Mouse (Mus musculus): ENCODE measurements at regions not wholly inside any gene's neighbourhood (a gene's known extent, or its start where the extent isn't known, plus 50 kb on each side); places are given as distances from the start of the nearest gene placed in this dataset.

- TF ChIP-seq CTCF (IDR thresholded peaks at IDR 0.05; ENCODE audit: extremely low read depth, insufficient read depth, low read length), result no peak
- TF ChIP-seq POLR2A (IDR thresholded peaks at IDR 0.05; ENCODE audit: extremely low read depth, insufficient read depth, low read length), result no peak
- H3K4me3 ChIP-seq (ENCODE audit: insufficient read depth, low read length), result no peak overlapping the region
- H3K27ac ChIP-seq (ENCODE audit: insufficient read depth, low read length), result no peak overlapping the region
- no peaks in the 10 kb centered on the region for H3K4me1 ChIP-seq (ENCODE audit: control insufficient read depth, insufficient read depth, low read length)
These were observed 70.9 kb upstream of the Mark1 start for GRCm38 (mm10) chr1:185070062-185070852.

- Histone ChIP-seq H3K4me3 (ENCODE audit: insufficient read depth, low read length) (no peak overlapping the region), H3K4me1 (ENCODE audit: control insufficient read depth, insufficient read depth, low read length) (no peaks in the 10 kb centered on the region), H3K27ac (ENCODE audit: insufficient read depth, low read length) (no peak overlapping the region)
- no peak for TF ChIP-seq CTCF (IDR thresholded peaks at IDR 0.05; ENCODE audit: extremely low read depth, insufficient read depth, low read length)
- TF ChIP-seq POLR2A (IDR thresholded peaks at IDR 0.05; ENCODE audit: extremely low read depth, insufficient read depth, low read length), result no peak
These were observed 68.8 kb upstream of the Mark1 start for GRCm38 (mm10) chr1:185068136-185068535.

DNA sequence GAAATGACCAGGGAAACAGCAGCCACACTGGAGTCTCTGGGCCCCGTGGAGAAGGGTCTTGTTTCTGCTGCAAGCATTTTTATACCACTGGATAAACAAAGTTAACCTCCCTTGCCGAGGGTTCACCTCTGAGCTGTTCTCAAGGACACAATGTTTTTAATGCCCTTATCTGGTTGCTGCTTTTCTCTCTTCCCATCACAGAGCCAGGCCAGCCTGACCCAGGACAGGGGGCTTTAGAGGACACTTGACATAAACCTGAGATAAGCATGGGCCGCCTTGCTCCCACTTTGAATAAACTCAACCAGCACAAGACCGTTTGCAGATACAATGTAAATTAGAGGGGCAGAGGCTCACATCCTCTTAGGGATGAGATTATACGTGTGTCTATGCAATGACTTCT, 68.3 kb upstream of the Mark1 start:
- Histone ChIP-seq H3K4me1 (ENCODE audit: control insufficient read depth, insufficient read depth, low read length) (no peaks in the 10 kb centered on the region), H3K4me3 (ENCODE audit: insufficient read depth, low read length) (no peak overlapping the region), H3K27ac (ENCODE audit: insufficient read depth, low read length) (no peak overlapping the region)
- TF ChIP-seq POLR2A (IDR thresholded peaks at IDR 0.05; ENCODE audit: extremely low read depth, insufficient read depth, low read length) (no peak), CTCF (IDR thresholded peaks at IDR 0.05; ENCODE audit: extremely low read depth, insufficient read depth, low read length) (no peak)

- Histone ChIP-seq H3K4me1 (ENCODE audit: control insufficient read depth, insufficient read depth, low read length) (no peaks in the 10 kb centered on the region), H3K27ac (ENCODE audit: insufficient read depth, low read length) (no peak overlapping the region), H3K4me3 (ENCODE audit: insufficient read depth, low read length) (no peak overlapping the region)
- no peak for TF ChIP-seq CTCF (IDR thresholded peaks at IDR 0.05; ENCODE audit: extremely low read depth, insufficient read depth, low read length)
- no peak for TF ChIP-seq POLR2A (IDR thresholded peaks at IDR 0.05; ENCODE audit: extremely low read depth, insufficient read depth, low read length)
These were observed 65.7 kb upstream of the Mark1 start for GRCm38 (mm10) chr1:185065056-185065455.

DNA sequence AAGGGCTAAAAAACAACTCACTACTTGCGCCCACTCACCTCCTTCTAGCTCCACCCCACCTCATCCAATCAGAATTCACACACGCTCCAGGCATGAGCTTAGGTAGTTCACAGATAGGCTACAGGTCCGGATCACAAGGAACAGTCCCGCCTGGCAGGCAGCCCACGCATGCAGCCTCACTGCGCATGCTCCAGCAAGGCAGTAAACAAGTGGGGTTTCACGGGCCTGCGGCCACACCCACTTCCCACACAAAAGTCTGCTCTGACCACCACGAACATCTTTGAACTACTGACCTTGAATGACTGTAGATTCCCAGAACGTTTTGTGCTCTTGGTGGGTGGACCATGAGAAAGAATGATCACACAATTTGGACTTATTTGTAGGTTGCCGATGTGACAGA, 62.7 kb upstream of the Mark1 start:
- Histone ChIP-seq H3K27ac (ENCODE audit: insufficient read depth, low read length) (no peak overlapping the region), H3K4me1 (ENCODE audit: control insufficient read depth, insufficient read depth, low read length) (no peaks in the 10 kb centered on the region), H3K4me3 (ENCODE audit: insufficient read depth, low read length) (no peak overlapping the region)
- TF ChIP-seq POLR2A (IDR thresholded peaks at IDR 0.05; ENCODE audit: extremely low read depth, insufficient read depth, low read length), result no peak
- no peak for TF ChIP-seq CTCF (IDR thresholded peaks at IDR 0.05; ENCODE audit: extremely low read depth, insufficient read depth, low read length)

- no peak overlapping the region for H3K4me3 ChIP-seq (ENCODE audit: insufficient read depth, low read length)
- no peaks in the 10 kb centered on the region for H3K4me1 ChIP-seq (ENCODE audit: control insufficient read depth, insufficient read depth, low read length)
- no peak for TF ChIP-seq CTCF (IDR thresholded peaks at IDR 0.05; ENCODE audit: extremely low read depth, insufficient read depth, low read length)
- TF ChIP-seq POLR2A (IDR thresholded peaks at IDR 0.05; ENCODE audit: extremely low read depth, insufficient read depth, low read length), result no peak
- H3K27ac ChIP-seq (ENCODE audit: insufficient read depth, low read length), result no peak overlapping the region
These were observed 58.1 kb upstream of the Mark1 start for GRCm38 (mm10) chr1:185057443-185057842.

- Histone ChIP-seq H3K4me3 (ENCODE audit: insufficient read depth, low read length) (no peak overlapping the region), H3K27ac (ENCODE audit: insufficient read depth, low read length) (no peak overlapping the region), H3K4me1 (ENCODE audit: control insufficient read depth, insufficient read depth, low read length) (no peaks in the 10 kb centered on the region)
- TF ChIP-seq CTCF (IDR thresholded peaks at IDR 0.05; ENCODE audit: extremely low read depth, insufficient read depth, low read length) (no peak), POLR2A (IDR thresholded peaks at IDR 0.05; ENCODE audit: extremely low read depth, insufficient read depth, low read length) (no peak)
These were observed 53.3 kb upstream of the Mark1 start for GRCm38 (mm10) chr1:185052700-185053099.

DNA sequence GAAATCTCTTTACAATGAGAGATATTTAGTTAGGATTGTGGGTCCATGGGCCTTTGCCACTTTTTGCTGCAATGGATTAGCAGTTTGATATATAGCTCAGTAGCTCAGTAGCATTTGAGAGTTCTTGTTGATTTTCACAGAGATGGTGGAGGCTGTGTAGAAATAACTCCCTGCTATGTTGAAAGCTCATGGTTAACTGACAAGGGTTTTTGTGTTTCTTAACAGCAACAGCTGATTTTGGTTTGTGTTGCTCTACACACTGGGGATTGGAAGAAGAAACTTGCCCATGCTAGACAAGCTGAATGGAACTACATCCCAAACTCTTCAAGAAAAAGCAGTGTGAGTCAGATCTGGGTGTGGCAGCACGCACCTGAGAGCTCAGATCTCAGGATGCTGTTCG, 50.6 kb upstream of the Mark1 start:
- no peaks in the 10 kb centered on the region for H3K4me1 ChIP-seq (ENCODE audit: control insufficient read depth, insufficient read depth, low read length)
- H3K4me3 ChIP-seq (ENCODE audit: insufficient read depth, low read length), result no peak overlapping the region
- no peak overlapping the region for H3K27ac ChIP-seq (ENCODE audit: insufficient read depth, low read length)
- TF ChIP-seq CTCF (IDR thresholded peaks at IDR 0.05; ENCODE audit: extremely low read depth, insufficient read depth, low read length) (no peak), POLR2A (IDR thresholded peaks at IDR 0.05; ENCODE audit: extremely low read depth, insufficient read depth, low read length) (no peak)

Data from cortical plate, adult 2 months (tissue).